Mouse (Mus musculus) splenic B cell, adult 2 months (primary cell): Measurements from ENCODE around the gene Olfr95.
"Not testable (repeated sequence)": the region's sequence is repeated elsewhere in the genome, so short reads cannot be mapped to it uniquely, and the experiment has no call there.

ENCODE experiments used
- DNase-seq: peaks from one replicate; pipeline ENCODE4 v3.0.0-alpha.2; 2011; ENCODE audit warnings: low read depth, low spot score
- H3K27me3 ChIP-seq: 2 replicates; pipeline ENCODE4 v1.6.1; 2012; ENCODE audit warnings: mild to moderate bottlenecking, low read length, moderate library complexity, mixed read lengths; ENCODE audit not compliant: control insufficient read depth, poor library complexity, insufficient read depth, severe bottlenecking
- H3K36me3 ChIP-seq: 2 replicates; pipeline ENCODE4 v1.6.1; 2012; ENCODE audit warnings: mild to moderate bottlenecking, low read length, moderate library complexity, mixed read lengths; ENCODE audit not compliant: control insufficient read depth, poor library complexity, insufficient read depth, severe bottlenecking

Gene Olfr95

DNA sequence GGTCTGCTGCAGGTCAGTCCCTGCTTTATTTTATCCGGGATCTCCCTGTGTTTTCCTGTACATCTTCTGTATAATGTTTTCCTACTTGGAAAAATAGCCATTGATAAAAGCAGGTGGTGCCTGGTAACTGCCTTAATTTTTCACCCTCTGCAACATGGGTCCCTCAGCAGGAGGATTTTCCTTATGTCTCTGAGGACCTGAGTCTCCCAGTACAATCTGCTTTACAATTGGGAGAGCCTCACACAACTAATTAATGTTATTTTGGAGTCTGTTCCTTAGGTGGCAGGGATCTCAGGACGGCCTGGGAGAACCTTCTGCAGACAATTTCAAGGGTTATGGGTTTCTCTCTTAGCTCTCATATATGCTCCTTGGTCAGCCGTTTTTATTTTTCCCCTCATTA lies at the start of gene Olfr95:
Olfr95 (minus strand) TSS at position 101 of the 400 bp plus-strand sequence.
- H3K36me3 ChIP-seq, result no peaks in the 10 kb centered on the region
- DNase-seq, result no peak
- H3K27me3 ChIP-seq, result no peaks in the 10 kb centered on the region

DNA sequence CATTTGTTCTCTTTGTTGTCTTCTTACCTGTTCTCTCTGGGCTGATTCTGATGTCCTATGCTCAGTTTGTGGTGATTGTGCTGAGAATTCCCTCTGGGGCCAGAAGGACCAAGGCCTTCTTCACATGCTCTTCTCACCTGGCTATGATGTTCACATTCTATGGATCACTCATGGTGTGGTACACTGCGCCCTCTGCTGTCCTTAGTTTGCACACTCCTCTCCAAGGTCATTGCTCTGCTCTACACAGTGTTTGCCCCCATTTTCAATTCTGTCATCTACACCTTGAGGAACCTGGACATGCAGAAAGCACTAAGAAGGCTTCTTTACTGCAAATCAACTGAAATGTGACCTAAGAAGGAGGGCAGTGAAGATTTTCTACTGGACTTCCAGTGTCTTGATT lies 37.6 kb upstream of the Olfr95 start:
- peak; percentile 81 for DNase-seq
- H3K27me3 ChIP-seq, result no peaks in the 10 kb centered on the region; the same call in 1 of the 2 replicates
- no peaks in the 10 kb centered on the region for H3K36me3 ChIP-seq

DNA sequence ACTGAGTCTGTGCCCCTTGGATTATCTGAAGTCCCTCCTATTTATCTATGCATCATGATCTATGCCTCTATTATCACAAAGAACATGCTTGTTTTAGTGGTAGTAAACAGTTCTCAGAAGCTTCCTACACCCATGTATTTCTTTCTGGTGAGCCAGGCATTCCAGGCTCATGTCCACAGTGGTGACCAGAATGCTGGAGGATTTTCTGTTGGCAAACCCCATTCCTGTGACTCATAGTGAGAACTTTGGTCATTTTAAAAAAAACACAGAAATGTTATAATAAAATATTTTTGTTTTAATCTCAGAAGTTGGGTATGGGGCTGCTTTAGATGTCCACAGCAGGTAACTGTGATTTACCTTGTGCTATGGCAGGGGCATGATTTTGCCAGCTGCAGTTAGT lies 36.5 kb upstream of the Olfr95 start:
- no peaks in the 10 kb centered on the region for H3K36me3 ChIP-seq
- DNase-seq, result no peak
- H3K27me3 ChIP-seq, result no peaks in the 10 kb centered on the region; the same call in 1 of the 2 replicates

DNA sequence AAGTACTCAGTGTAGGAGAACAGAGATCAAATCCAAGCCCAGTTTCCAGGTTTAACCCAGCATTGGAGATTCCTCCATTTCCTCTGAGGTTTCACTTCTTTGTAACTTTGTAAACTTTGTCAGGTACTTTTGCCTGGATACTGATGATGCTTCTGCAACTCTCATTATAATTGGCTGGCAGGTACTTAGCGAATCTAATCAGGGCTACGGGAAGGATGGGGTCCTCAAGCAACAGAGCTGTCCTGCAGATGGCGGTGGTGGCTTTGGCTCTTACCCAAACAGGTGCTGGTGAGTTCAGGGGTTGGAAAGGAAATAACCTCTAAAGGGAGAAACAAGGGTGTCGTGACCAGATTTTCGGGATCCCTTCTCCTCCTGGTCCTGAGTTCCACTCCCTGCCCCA lies 33.8 kb upstream of the Olfr95 start:
- peak; percentile 95 for DNase-seq
- no peaks in the 10 kb centered on the region; the same call in 1 of the 2 replicates for H3K27me3 ChIP-seq
- no peaks in the 10 kb centered on the region for H3K36me3 ChIP-seq

DNA sequence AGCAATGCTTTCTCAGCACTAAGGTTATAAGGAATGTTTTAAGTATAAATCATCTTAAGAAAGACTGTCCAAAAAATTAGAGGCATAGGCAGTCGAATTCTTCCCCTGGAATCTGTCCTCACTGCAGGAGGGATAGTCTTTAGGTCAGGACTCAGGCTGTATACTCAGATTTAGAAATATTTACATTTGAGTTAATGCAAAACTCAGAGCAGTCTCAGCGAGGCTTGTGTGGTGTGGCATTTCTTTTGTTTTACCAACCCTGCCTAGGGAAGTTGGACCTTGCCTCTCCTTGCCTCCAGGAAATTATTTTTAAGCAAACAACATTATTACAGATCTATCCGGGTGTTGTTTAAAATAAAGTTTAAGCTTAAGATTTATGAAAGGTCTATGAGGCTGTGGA lies 29.3 kb upstream of the Olfr95 start:
- Histone ChIP-seq H3K36me3 (no peaks in the 10 kb centered on the region), H3K27me3 (no peaks in the 10 kb centered on the region; the same call in 1 of the 2 replicates)
- no peak for DNase-seq

DNA sequence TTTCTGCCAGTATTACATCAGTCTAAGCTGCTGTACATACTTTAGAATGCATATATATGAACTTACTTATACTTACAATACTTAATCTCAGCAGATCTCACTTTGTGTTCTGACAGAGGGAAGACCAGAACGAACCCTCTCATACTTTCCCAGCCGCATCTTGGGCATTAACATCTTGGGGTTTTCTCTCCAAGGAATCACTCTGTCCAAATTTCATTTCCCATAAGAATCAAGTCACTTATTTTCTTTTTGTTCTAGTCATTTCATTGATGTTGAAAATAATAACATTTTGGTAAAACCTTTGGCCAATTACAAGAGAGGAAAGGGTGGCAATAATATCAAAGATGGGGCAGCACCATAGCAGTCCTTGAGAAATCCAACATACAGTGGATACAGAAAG lies 24.3 kb upstream of the Olfr95 start, which contains the start of gene Olfr97:
Olfr97 (minus strand) TSS at position 101 of the 400 bp plus-strand sequence.
- DNase-seq, H3K27me3 ChIP-seq, H3K36me3 ChIP-seq: not testable (repeated sequence)

DNA sequence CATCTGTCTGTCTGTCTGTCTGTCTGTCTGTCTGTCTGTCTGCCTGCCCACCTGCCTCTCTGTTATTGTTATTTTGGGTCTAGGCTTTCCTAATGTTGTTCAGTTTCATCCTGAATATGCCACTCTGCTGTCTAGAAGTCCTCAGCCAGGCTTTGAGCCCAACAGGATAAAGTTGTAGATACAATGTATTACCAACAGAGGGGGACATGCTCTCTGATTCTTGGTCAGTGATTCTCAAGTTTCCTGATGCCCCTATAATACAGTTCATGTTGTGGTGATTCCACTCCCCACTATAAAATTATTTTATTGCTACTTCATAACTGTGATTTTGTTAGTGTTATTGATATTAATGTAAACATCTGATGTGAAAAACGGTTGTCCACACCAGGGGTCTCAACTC lies 9.0 kb upstream of the Olfr95 start:
- no peaks in the 10 kb centered on the region for H3K27me3 ChIP-seq
- peak; percentile 12 for DNase-seq

DNA sequence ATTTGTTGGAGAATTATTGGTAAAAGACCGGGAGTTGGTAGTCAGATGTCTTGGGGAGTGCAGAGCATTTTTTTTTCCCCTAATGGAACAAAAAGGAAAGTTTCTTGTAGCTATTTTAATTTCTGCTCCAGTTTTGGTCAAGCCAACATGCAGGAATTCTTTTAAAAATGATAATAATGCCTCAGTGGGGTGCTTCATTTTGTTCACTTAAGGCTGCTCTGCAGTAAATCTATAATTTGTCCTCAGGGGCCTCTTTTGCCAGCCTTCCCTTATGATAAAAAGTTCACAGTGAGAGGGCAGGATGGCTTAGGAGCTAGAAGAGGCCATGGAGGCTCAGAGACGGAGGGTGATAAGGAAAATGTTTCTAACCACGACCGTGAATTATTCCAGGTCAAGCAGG lies 6.9 kb upstream of the Olfr95 start, which contains the start of gene Olfr96:
Olfr96 (plus strand) TSS at position 301 of the 400 bp plus-strand sequence.
- no peaks in the 10 kb centered on the region for H3K36me3 ChIP-seq
- DNase-seq, result no peak
- no peaks in the 10 kb centered on the region for H3K27me3 ChIP-seq

More for the DNA sequence above, 9.0 kb upstream of the Olfr95 start:
- H3K36me3 ChIP-seq, result no peaks in the 10 kb centered on the region

DNA sequence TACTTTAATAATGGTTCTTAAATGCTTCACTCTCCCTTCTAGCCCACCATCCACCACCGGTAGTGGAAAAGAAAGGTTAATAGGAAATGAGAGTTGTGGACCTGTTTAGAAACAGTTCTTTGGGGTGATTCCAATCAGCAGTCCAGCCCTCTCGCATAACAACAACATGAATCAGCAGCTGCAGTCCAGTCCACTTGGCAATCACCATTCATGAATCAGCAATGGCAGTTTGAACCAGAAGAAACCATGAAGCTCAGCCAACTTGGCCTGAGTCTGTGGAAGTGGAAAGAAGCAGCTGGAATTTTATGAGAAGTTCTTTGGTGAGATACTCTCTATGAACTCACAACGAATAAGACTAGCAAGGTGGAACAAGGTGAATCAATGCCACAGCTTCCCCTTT lies 5.6 kb upstream of the Olfr95 start:
- no peak for DNase-seq
- H3K36me3 ChIP-seq, result no peaks in the 10 kb centered on the region
- no peaks in the 10 kb centered on the region for H3K27me3 ChIP-seq

DNA sequence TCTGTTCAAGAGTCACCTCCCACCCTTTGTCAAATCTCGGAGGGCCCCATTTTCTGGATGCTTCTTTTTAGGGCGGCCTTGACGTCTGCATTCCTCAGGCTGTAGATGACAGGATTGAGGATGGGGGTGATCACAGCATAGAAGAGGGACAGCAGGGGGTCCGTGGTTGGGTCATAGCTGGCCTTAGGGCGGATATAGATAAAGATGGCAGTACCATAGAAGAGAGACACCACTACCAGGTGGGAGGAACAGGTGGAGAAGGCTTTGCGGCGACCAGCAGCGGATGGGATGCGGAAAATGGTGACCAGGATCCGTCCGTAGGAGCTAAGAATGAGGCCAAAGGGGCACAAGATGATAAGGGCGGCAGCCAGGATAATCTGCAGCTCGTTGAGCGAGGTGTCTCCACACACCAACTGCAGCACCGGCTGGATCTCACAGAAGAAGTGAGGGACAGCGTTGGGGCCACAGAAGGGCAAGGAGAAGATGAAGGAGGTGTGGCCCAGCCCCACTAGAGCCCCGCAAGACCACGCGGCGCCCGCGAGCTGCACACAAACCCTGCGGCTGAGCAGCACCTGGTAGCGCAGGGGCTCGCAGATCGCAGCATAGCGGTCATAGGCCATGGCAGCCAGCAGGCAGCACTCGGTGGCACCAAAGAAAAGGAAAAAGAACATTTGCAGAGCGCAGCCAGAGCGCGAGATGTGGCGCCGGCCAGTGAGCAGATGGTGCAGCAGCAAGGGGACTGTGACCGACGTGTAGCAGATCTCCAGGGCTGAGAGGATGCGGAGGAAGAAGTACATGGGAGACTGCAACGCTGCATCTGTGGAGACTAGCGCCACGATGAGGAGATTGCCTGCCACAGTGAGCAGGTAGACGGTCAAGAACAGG lies 1.8 kb downstream of the Olfr95 start:
- Histone ChIP-seq H3K36me3 (no peaks in the 10 kb centered on the region), H3K27me3 (no peaks in the 10 kb centered on the region)
- no peak for DNase-seq

DNA sequence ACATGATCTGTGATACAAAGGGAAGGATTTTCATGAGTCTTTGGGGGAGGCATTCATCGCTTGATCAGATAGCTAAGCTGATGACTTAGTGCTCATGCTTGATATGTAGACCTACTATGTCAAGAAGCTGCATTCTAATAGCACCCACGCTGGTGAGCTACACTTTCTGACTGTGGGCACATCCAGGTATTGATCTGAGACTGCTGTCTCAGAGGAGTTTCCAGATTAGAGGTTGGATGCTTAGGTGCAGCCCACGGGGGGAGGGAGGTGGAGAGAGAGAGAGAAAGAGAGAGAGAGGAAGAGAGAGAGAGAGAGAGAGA lies 9.0 kb downstream of the Olfr95 start:
- DNase-seq, result no peak
- no peaks in the 10 kb centered on the region for H3K27me3 ChIP-seq
- H3K36me3 ChIP-seq, result no peaks in the 10 kb centered on the region

DNA sequence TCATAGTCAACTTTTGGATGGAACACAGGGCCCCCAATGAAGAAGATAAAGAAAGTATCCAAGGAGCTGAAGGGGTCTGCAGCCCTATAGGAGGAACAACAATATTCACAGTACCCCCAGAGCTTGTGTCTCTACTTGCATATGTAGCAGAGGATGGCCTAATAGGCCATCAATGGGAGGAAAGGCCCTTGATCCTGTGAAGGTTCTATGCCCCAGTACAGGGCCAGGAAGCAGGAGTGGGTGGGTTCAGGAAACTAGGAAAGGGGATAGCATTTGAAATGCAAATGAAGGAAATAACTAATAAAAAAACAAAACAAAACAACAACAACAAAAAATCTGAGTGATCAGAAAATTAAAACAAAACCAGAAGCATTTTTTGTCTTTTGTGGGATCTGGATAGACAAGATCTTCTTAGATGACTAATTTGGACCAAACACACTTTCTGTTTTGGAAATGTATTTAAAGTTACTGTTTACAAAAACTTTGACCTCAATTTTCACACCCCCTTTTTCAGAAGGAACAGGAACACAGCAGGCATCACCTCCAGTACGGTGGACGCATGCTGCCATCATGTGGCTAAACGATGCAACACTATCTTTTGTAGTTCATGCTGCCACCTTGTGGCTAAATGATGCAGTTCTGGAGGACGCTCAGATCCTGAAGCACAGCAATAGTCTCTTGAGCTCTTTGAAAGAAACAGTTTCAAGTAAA lies 9.6 kb downstream of the Olfr95 start:
- peak; percentile 81 for DNase-seq
- Histone ChIP-seq H3K36me3 (no peaks in the 10 kb centered on the region), H3K27me3 (no peaks in the 10 kb centered on the region)

DNA sequence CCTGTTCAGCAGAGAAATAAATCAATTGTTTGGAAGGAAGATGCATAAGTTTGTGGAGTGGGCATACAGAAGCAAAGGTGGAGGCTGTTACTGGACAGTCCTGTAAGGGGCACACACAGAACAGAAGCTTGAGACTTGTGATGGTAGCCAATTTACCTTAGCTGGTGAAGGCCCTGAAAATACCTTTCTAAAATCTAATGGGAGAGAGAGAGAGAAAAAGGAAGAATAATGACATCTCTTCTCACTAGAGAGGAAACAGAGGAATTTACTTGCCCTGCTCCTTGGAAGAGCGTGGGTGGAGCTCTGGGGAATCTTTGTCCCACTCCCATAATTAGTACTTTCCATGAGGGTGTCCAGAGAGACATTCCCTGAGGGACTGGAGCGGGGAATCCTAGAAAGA lies 12.0 kb downstream of the Olfr95 start, which contains the start of gene Olfr94:
Olfr94 (minus strand) TSS at position 101 of the 400 bp plus-strand sequence.
- Histone ChIP-seq H3K27me3 (no peaks in the 10 kb centered on the region), H3K36me3 (no peaks in the 10 kb centered on the region)
- no peak for DNase-seq

DNA sequence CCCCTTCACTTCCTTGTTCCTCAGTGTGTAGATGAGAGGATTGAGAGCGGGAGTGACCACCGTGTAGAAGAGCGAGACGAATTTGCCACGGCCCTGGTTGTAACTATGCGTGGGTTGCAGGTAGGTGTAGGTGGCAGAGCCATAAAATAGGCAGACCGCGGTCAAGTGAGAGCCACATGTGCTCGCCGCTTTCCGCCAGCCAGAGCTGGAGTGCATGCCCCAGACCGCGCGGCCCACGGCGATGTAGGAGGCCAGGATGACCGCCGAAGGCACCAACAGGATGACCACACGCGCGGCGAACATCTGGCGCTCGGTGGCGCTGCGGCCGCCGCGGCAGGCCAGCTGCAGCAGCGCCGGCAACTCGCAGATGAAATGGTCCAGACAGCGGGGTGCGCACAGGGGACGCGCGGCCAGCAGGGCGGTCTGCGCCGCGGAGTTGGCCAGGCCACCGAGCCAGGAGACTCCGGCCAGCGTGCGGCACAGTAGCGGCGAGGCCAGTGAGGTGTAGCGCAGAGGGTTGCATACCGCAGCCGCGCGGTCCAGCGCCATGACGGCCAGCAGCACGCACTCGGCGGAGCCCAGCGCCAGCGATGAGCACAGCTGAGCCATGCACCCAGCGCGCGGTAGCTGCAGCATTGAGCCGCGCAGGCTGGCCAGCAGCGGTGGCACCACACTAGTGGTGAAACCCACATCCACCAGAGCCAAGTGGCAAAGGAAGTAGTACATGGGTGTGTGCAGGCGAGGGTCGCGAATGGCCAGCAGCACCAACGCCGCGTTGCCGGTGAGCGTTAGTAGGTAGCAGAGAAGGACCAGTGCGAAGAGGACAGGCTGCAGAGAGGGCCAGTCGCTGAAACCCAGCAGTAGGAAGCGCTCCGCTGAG lies 15.8 kb downstream of the Olfr95 start:
- DNase-seq, result no peak
- no peaks in the 10 kb centered on the region for H3K27me3 ChIP-seq
- no peaks in the 10 kb centered on the region for H3K36me3 ChIP-seq
